Mouse (Mus musculus): Measurements from ENCODE around the gene Exoc3.

The Exoc3 gene

DNA sequence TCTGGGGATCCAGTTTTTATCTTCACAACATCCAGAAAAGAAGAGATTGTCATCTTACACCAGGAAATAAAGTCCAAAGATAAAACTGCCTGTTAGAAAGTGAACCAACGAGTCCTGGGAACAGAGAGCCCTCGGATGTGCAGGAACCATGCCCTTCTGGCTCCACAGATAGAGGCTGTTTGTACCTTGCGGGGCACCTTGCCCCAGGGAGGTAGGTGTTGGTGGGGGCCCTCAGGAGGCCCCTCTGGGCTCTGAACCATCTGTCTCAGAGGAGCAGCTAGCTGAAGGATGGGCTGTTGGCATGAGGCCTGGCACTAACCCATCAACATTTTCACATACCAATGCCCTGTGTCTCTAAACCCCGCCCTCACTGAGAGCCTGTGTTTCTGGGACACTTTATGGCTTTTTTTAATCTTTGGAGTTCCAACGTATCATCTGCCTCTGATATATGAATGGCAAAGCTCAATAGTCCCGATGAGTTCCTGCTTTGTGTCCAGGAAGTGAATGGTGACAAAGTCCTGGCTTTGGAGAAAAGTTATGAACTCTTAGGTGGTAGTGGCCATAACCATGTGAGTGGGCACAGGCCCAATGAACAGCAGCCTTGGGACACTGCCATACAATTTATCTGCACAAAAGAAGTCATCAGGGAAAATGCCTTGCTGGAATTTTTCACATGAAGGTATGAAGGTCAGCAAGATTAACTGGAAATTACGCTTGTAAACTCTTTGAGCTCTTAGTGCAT, 69.5 kb downstream of the Exoc3 start:
- DNase-seq = no peak

DNA sequence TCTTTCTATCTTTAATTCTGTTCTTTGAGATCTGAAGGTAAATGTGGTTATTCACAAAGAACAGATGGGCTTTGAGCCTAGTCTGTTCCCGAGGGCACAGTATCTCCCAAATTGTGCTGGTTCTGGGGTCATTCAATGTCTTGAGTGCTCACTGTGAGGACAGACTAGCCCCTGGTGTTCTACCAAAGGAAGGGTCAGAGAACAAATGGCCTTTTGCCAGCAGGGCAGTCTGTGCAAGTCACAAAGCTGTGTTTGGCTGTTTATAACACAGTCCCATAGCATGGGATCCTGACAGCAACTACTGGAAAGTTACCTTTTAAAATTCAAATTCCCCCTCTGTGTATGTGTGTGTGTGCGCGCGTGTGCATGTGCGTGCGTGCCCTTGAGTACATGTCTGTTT, 78.6 kb downstream of the Exoc3 start:
- DNase-seq = no peak

DNA sequence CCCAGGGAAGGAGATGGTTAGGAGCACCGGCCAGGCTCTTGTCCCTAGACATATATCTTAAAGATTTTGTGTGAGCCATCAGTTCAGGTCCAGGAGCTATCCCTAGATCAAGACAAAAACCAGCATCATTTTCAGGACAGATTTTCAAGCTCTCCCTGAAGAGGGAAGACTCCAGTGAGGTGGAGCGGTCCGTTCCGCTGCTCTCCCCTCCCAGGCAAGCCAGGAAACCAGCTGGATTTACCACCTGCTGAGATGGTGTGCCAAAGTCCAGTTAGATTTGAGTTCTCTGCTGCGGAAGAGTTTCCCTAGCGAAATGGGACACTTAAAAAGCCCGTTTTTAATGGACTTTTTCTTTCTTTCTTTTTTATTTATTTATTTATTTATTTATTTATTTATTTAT, 81.0 kb downstream of the Exoc3 start:
- no peak for DNase-seq

DNA sequence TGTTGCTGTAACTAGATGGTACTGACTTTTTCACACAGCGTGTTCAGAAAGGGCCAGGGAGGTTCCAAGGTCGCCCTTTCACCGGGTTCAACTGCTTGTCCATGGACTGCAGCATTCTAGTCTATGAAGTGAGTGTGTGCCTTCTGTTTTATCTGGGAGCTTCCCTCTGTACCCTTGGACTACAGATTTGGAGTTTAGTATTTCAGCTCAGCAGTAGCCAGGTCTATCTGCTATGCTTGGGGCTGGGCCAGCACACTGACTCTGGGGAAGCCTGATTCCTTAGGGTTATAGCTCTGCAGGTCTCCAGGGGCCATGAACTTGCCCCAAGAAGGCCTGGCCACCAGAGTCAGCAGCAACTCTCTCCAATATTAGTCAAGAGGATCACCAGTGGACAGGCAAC, 85.9 kb downstream of the Exoc3 start:
- DNase-seq = no peak

DNA sequence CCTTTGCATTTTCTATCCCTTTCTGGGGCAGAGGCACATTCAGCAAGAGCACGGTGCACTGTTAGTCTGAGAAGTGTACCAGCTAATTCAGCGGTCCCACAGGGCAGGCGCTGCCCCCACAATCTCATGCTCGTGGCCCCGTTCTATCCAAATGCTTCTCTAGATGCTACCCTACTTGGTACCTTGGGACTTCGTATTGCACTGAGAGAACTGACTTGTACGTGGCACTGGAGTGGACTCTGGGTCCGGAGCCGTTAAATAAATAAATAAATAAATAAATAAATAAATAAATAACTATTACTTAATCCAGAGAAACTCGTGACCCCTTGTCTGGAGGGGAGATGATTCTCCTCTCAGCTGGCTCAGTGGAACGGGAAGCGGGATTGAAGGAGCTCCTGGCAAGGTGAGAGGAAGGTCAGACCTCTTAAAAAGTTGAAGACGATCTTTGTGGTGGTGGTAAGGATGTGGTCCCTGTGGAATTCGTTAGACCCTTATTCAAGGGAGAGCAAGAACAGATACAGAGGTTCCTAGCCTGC, 86.7 kb downstream of the Exoc3 start:
- DNase-seq = no peak

DNA sequence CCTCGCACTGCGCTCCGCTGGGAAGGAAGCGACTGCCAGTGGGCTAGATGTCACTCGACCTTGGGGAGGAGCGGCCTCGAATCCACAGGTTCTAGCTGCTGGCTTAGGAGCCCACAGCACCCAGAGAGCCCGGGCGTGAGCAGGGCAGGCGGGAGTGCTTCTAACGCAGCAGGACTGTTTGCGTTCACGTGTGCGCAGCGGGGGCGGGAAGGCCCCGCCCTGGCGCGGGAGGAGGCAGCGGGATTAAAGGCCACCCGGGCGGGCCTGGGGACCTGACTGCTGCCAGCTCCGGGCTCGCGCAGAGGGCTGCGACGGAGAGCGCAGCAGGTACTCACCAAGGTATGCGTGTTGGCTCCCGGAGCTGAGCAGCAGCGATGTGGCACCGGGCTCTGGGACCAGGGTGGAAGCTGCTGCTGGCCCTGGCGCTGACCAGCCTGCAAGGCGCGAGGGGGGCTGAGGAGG, 87.4 kb downstream of the Exoc3 start, which contains the start of gene Slc9a3:
TSS of gene Slc9a3 (plus strand) at position 317 of the 462 bp plus-strand sequence.
- DNase-seq = no peak
